Mouse (Mus musculus) monocyte, adult 59 days (primary cell): ENCODE measurements around the gene Htatip2. TPM values are rescaled to one million over a fixed set of nuclear protein-coding genes. Genes with fewer than 3 reads are reported as not detected.

Experiments used
- total RNA-seq, 2 experiments: library from RNA; stranded (reverse); gene quantifications; one replicate each; pipeline ENCODE4 v1.2.4; 2023

Gene Htatip2
- 10 to 100 TPM; 16.7 to 18.0 TPM for total RNA-seq

GRCm38 (mm10) chr7:49758934-49759571 lies at the start of gene Htatip2:
Gene Htatip2 (plus strand): TSS chr7:49759115.

DNA sequence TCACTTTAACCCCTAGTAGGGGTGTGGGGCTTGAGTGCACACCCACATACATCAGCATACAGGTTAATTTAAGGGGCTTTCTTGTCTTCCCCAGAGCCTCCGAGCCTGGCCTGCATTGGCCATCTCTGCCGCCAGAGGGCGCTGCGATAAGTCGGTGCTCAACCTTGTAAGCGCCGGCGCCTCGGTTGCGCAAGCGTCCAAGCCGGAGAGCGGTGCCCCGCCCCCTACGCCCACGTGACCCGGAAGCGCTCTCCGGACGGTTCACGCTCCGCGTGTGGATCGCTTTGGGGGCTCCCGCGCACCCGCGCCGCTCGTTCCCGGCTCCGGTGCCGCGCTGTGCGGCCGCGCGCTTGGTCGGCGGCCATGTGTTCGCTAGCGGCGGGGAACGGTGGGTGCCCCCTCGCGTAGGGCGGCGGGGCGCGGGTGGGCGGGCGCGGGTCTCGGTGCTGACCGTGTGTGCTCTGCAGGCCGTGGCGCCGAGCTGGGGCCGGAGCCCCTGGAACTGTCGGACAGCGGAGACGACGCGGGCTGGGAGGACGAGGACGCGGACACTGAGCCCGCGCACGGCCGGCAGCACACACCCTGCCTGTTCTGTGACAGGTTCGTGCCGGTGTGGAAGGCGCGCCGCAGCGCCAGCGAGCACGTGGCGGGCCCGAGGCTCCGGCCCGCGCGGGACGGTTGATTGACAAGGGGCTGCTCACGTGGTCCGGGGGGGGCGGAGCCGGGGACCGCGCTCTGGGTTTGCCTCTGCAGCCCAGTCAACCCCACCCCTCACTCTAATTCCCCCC lies 19.4 kb downstream of the Htatip2 start, which contains the start of gene Prmt3:
Gene Prmt3 (plus strand): TSS at position 233 of the 788 bp plus-strand sequence.

Other genes with a start within 250 kb of the Htatip2 start
- not detected for gene Dbx1, start 122.3 kb upstream of the Htatip2 start, total RNA-seq
- gene Prmt3, start 19.2 kb downstream of the Htatip2 start, total RNA-seq, result 10 to 100 TPM; 31.8 to 34.6 TPM
- gene Slc6a5, start 151.0 kb downstream of the Htatip2 start, total RNA-seq, result not detected
- gene Nell1, start 215.7 kb downstream of the Htatip2 start, total RNA-seq, result not detected